Mouse (Mus musculus) kidney, postnatal 0 days (tissue): Measurements from ENCODE around the gene Utrn. TPM values are rescaled to one million over a fixed set of nuclear protein-coding genes. Genes with fewer than 3 reads are reported as not detected.
A peak's percentile ranks its signal among the peaks of the same experiment; 100 is the strongest.

Source experiments
- ATAC-seq: fragments of 200-750 bp; cut with Nextera tagmentation; replicated peaks from 2 replicates; pipeline ENCODE4 v1.8.0; 2017; ENCODE audit warnings: low read depth, moderate number of reproducible peaks, moderate TSS enrichment, moderate library complexity; ENCODE audit not compliant: low FRiP score
- DNase-seq: peaks from one replicate; pipeline ENCODE4 v3.0.0-alpha.2; 2016; ENCODE audit warnings: low spot score
- H3K27ac ChIP-seq: fragments of 300-500 bp; sonication (generic); 2 replicates; pipeline ENCODE4 v1.5.1; 2014; ENCODE audit warnings: mild to moderate bottlenecking
- H3K27me3 ChIP-seq: fragments of 300-500 bp; sonication (generic); 2 replicates; pipeline ENCODE4 v1.6.1; 2014; ENCODE audit warnings: low read length, mixed read lengths; ENCODE audit not compliant: insufficient read depth
- H3K36me3 ChIP-seq: fragments of 300-500 bp; sonication (generic); 2 replicates; pipeline ENCODE4 v1.6.1; 2014; ENCODE audit warnings: low read length, mixed read lengths; ENCODE audit not compliant: insufficient read depth
- H3K4me1 ChIP-seq: fragments of 300-500 bp; sonication (generic); replicated peaks from 2 replicates; pipeline ENCODE4 v1.6.1; 2014; ENCODE audit warnings: antibody characterized with exemption, low read length, mixed read lengths; ENCODE audit not compliant: insufficient read depth
- H3K4me2 ChIP-seq: fragments of 300-500 bp; sonication (generic); 2 replicates; pipeline ENCODE4 v1.6.1; 2014; ENCODE audit warnings: mild to moderate bottlenecking, low read length, moderate library complexity, mixed read lengths
- H3K4me3 ChIP-seq: fragments of 300-500 bp; sonication (generic); replicated peaks from 2 replicates; pipeline ENCODE4 v1.5.1; 2014; ENCODE audit warnings: low read depth, low read length
- H3K9ac ChIP-seq: fragments of 300-500 bp; sonication (generic); 2 replicates; pipeline ENCODE4 v1.6.1; 2014; ENCODE audit warnings: low read depth, low read length
- H3K9me3 ChIP-seq: fragments of 300-500 bp; sonication (generic); replicated peaks from 2 replicates; pipeline ENCODE4 v1.6.1; 2016; ENCODE audit warnings: low read length, inconsistent platforms, mixed read lengths
- CTCF ChIP-seq: IDR thresholded peaks from 2 replicates; pipeline ENCODE4 v1.5.1; 2016; ENCODE audit warnings: antibody characterized with exemption, low read depth, mild to moderate bottlenecking, moderate library complexity
- WGBS: fragments of 180-500 bp; shearing (Covaris S2); extraction: QIAGEN DNeasy Blood & Tissue Kit; methylation state at CpG from one replicate; pipeline ENCODE4 v1.1.7; 2014; 5-methylcytosine and 5-hydroxymethylcytosine counted together
- polyA plus RNA-seq: library from polyadenylated mRNA; unstranded; fragments of >200 nt; fragmentation: Nextera tagmentation; extraction: Ambion mirVana; gene quantifications from 2 replicates; pipeline ENCODE4 v1.2.1, GENCODE M21; 2015

Utrn gene
- polyA plus RNA-seq, 1 experiment from 2014 or later: 59.0 TPM

GRCm38 (mm10) chr10:12860331-12860730, 8.8 kb downstream of the Utrn start:
- WGBS: 73% methylated on average over 7 of the region's 7 CpGs
- TF ChIP-seq CTCF: no peak
- ATAC-seq: no peak
- no peak overlapping the region for H3K4me2 ChIP-seq
- DNase-seq: no peak
- no peaks in the 10 kb centered on the region for H3K27me3 ChIP-seq
- no peaks in the 10 kb centered on the region for H3K4me1 ChIP-seq
- no peak overlapping the region for H3K4me3 ChIP-seq
- H3K36me3 ChIP-seq: peaks cover 11% of the 10 kb centered on the region; the same call in 1 of the 2 replicates
- no peak overlapping the region for H3K9ac ChIP-seq
- H3K27ac ChIP-seq: no peak overlapping the region
- no peaks in the 10 kb centered on the region for H3K9me3 ChIP-seq

- no peak overlapping the region for H3K4me2 ChIP-seq
- no peak for TF ChIP-seq CTCF
- H3K27me3 ChIP-seq: no peaks in the 10 kb centered on the region
- no peak for ATAC-seq
- H3K4me1 ChIP-seq: peaks cover 3% of the 10 kb centered on the region; the same call in 1 of the 2 replicates
- H3K4me3 ChIP-seq: no peak overlapping the region
- no peak overlapping the region for H3K27ac ChIP-seq
- peaks cover 11% of the 10 kb centered on the region; the same call in 1 of the 2 replicates for H3K36me3 ChIP-seq
- no peak overlapping the region for H3K9ac ChIP-seq
- DNase-seq: no peak
- WGBS: 74% methylated on average over 5 of the region's 5 CpGs
- no peaks in the 10 kb centered on the region for H3K9me3 ChIP-seq
Measured at GRCm38 (mm10) chr10:12858017-12858416, 11.1 kb downstream of the Utrn start.

- Histone ChIP-seq H3K9ac (no peak overlapping the region), H3K36me3 (peaks cover 3% of the 10 kb centered on the region; the same call in 1 of the 2 replicates), H3K4me3 (no peak overlapping the region), H3K27ac (peak overlapping the region; percentile 81; the same call in 1 of the 2 replicates), H3K9me3 (no peaks in the 10 kb centered on the region), H3K4me2 (no peak overlapping the region), H3K27me3 (no peaks in the 10 kb centered on the region), H3K4me1 (peaks cover 13% of the 10 kb centered on the region)
- whole genome bisulfite sequencing: 79% methylated on average over 6 of the region's 6 CpGs
- DNase-seq (no peak), ATAC-seq (no peak)
- no peak for TF ChIP-seq CTCF
Measured at GRCm38 (mm10) chr10:12854298-12854697, 14.9 kb downstream of the Utrn start.

GRCm38 (mm10) chr10:12853776-12854175, 15.4 kb downstream of the Utrn start:
- Histone ChIP-seq H3K9ac (no peak overlapping the region), H3K4me1 (peaks cover 14% of the 10 kb centered on the region), H3K4me3 (no peak overlapping the region), H3K4me2 (no peak overlapping the region), H3K27ac (peak overlapping the region; percentile 81), H3K36me3 (no peaks in the 10 kb centered on the region), H3K9me3 (no peaks in the 10 kb centered on the region), H3K27me3 (no peaks in the 10 kb centered on the region)
- TF ChIP-seq CTCF: no peak
- DNase-seq (no peak), ATAC-seq (no peak)
- WGBS: 62% methylated on average over 6 of the region's 6 CpGs

GRCm38 (mm10) chr10:12853196-12853620, 16.0 kb downstream of the Utrn start:
- no peak for DNase-seq
- peak overlapping the region; percentile 81 for H3K27ac ChIP-seq

GRCm38 (mm10) chr10:12852416-12853195, 16.6 kb downstream of the Utrn start:
- WGBS: 65% methylated on average over 15 of the region's 15 CpGs
- Histone ChIP-seq H3K4me1 (peaks cover 20% of the 10 kb centered on the region), H3K9ac (no peak overlapping the region), H3K27me3 (no peaks in the 10 kb centered on the region), H3K27ac (peak overlapping the region; percentile 81), H3K36me3 (no peaks in the 10 kb centered on the region), H3K4me2 (0 out of 2 replicates have a peak overlapping the region, but pooled peaks have one; percentile 0), H3K4me3 (no peak overlapping the region), H3K9me3 (no peaks in the 10 kb centered on the region)
- DNase-seq (peak; percentile 57), ATAC-seq (peak; percentile 65)
- no peak for TF ChIP-seq CTCF

More at GRCm38 (mm10) chr10:12853196-12853620, 16.0 kb downstream of the Utrn start:
- Histone ChIP-seq H3K9ac (no peak overlapping the region), H3K4me2 (0 out of 2 replicates have a peak overlapping the region, but pooled peaks have one; percentile 0), H3K36me3 (no peaks in the 10 kb centered on the region), H3K4me3 (no peak overlapping the region), H3K9me3 (no peaks in the 10 kb centered on the region), H3K27me3 (no peaks in the 10 kb centered on the region), H3K4me1 (peaks cover 20% of the 10 kb centered on the region)
- TF ChIP-seq CTCF: no peak
- WGBS: 40% methylated on average over 7 of the region's 7 CpGs
- ATAC-seq: no peak; the same call in 1 of the 2 replicates
